Mouse (Mus musculus) neural tube, embryonic 11.5 days (tissue): ENCODE measurements at regions not wholly inside any gene's neighbourhood (a gene's known extent, or its start where the extent isn't known, plus 50 kb on each side); places are given as distances from the start of the nearest gene placed in this dataset.

ENCODE experiments used
- ATAC-seq: fragments of 200-750 bp; cut with Nextera tagmentation; 2 replicates; pipeline ENCODE4 v1.8.0; 2017; ENCODE audit warnings: moderate number of reproducible peaks, mild to moderate bottlenecking, moderate TSS enrichment, moderate library complexity; ENCODE audit not compliant: insufficient read depth, low FRiP score, low TSS enrichment
- DNase-seq: peaks from one replicate; pipeline ENCODE4 v3.0.0-alpha.2; 2015; ENCODE audit warnings: low spot score
- H3K27ac ChIP-seq: fragments of 300-500 bp; sonication (generic); 2 replicates; pipeline ENCODE4 v1.5.1; 2014; ENCODE audit warnings: low read depth, mild to moderate bottlenecking, low read length
- H3K27me3 ChIP-seq: fragments of 300-500 bp; sonication (generic); 2 replicates; pipeline ENCODE4 v1.6.1; 2014; ENCODE audit warnings: mild to moderate bottlenecking, low read length, mixed read lengths; ENCODE audit not compliant: control insufficient read depth, insufficient read depth
- H3K36me3 ChIP-seq: fragments of 300-500 bp; sonication (generic); 2 replicates; pipeline ENCODE4 v1.6.1; 2014; ENCODE audit warnings: mild to moderate bottlenecking, low read length, moderate library complexity, mixed read lengths; ENCODE audit not compliant: control insufficient read depth, insufficient read depth
- H3K4me1 ChIP-seq: fragments of 300-500 bp; sonication (generic); 2 replicates; pipeline ENCODE4 v1.6.1; 2014; ENCODE audit warnings: low read length, mixed read lengths; ENCODE audit not compliant: control insufficient read depth, insufficient read depth
- H3K4me2 ChIP-seq: fragments of 300-500 bp; sonication (generic); 2 replicates; pipeline ENCODE4 v1.6.1; 2014; ENCODE audit warnings: low read depth, mild to moderate bottlenecking, moderate library complexity
- H3K4me3 ChIP-seq: fragments of 300-500 bp; sonication (generic); 2 replicates; pipeline ENCODE4 v1.5.1; 2014; ENCODE audit warnings: low read depth, low read length
- H3K9ac ChIP-seq: fragments of 300-500 bp; sonication (generic); 2 replicates; pipeline ENCODE4 v1.6.1; 2014; ENCODE audit warnings: mild to moderate bottlenecking, low read length
- H3K9me3 ChIP-seq: fragments of 300-500 bp; sonication (generic); 2 replicates; pipeline ENCODE4 v1.6.1; 2016; ENCODE audit warnings: low read length; ENCODE audit not compliant: control insufficient read depth
- WGBS: fragments of 180-500 bp; shearing (Covaris S2); extraction: QIAGEN DNeasy Blood & Tissue Kit; methylation state at CpG from one replicate; pipeline ENCODE4 v1.1.7; 2014; 5-methylcytosine and 5-hydroxymethylcytosine counted together

DNA sequence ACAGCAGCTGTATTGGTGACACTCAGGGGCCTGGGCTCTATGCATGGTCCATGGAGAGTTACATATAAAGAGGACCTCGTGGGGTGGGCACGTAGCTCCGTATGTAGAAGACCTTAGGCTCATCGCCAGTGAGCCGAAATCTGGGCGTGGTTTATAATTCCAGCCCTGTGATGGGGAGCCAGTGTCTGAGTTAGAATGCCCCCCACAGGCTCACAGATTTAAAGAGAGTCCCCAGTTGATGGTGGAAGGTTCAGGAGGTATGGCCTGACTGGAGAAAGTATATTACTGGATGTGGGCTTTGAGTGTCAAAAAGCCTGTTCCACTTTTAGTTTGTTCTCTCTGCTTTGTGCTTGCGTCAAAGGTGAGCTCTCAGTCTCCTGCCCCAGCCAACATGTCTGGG, 54.8 kb downstream of the 1700122O11Rik start:
- H3K27ac ChIP-seq, result no peak overlapping the region
- ATAC-seq (no peak), DNase-seq (no peak)
- no peaks in the 10 kb centered on the region for H3K36me3 ChIP-seq
- 84% methylated on average over 7 of the region's 7 CpGs for WGBS
- no peaks in the 10 kb centered on the region for H3K9me3 ChIP-seq
- 0 out of 2 replicates have a peak, but pooled peaks cover 5% of the 10 kb centered on the region for H3K4me1 ChIP-seq
- no peak overlapping the region for H3K4me3 ChIP-seq
- H3K27me3 ChIP-seq, result no peaks in the 10 kb centered on the region
- H3K4me2 ChIP-seq, result no peak overlapping the region
- H3K9ac ChIP-seq, result no peak overlapping the region

DNA sequence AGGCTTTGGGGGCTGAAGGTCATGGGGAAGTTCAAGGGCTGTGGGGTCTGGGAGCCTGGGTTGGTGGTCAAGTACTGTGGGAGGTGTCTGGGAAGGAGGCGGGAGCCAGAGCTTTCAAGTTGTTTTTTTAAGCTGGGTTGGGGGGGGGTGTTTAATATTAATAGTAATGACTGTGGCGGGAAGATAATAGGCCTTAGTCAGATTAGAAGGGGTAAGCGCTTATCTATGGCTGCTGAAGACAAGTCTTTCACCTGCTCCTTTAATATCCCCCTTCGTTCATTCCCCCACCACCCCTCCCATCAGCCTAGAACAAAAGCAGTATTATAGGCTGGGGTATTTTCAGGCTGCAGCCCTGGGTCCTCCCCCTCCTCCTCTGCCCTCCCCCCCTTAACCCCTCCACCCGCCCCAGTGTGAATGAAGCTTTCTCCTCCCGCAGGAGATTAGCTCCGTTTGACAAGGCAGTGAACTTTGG, 56.5 kb downstream of the 1700122O11Rik start:
- H3K4me1 ChIP-seq, result peaks cover 7% of the 10 kb centered on the region; the same call in 1 of the 2 replicates
- H3K4me2 ChIP-seq, result 0 out of 2 replicates have a peak overlapping the region, but pooled peaks have one; percentile 7
- H3K36me3 ChIP-seq, result no peaks in the 10 kb centered on the region
- H3K27me3 ChIP-seq, result no peaks in the 10 kb centered on the region
- H3K9me3 ChIP-seq, result no peaks in the 10 kb centered on the region
- H3K27ac ChIP-seq, result no peak overlapping the region
- WGBS, result 11% methylated on average over 7 of the region's 7 CpGs
- ATAC-seq, result peak; percentile 64; the same call in 1 of the 2 replicates
- DNase-seq, result peak; percentile 70
- no peak overlapping the region for H3K9ac ChIP-seq
- no peak overlapping the region for H3K4me3 ChIP-seq

DNA sequence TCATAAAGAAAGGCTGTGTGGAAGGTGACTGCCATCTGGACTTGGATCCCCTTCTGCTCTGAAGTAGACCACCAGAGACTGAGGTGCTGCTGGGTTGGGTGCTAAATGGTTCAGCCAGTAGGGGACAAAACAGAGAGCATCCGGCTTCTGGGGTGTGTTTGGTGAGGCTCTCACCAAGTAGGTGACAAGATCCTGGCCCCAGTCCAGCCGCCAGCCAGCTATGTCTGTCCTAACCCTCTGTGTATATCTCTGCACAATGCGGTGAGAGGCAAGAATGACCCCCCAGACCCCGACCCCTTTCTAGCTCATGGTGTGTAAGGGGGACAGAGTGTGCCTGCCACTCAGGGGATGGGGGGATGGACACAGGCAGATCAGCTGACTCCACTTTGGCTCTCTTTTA, 54.8 kb upstream of the Foxp4 start:
- ATAC-seq, result no peak
- no peak overlapping the region for H3K27ac ChIP-seq

DNA sequence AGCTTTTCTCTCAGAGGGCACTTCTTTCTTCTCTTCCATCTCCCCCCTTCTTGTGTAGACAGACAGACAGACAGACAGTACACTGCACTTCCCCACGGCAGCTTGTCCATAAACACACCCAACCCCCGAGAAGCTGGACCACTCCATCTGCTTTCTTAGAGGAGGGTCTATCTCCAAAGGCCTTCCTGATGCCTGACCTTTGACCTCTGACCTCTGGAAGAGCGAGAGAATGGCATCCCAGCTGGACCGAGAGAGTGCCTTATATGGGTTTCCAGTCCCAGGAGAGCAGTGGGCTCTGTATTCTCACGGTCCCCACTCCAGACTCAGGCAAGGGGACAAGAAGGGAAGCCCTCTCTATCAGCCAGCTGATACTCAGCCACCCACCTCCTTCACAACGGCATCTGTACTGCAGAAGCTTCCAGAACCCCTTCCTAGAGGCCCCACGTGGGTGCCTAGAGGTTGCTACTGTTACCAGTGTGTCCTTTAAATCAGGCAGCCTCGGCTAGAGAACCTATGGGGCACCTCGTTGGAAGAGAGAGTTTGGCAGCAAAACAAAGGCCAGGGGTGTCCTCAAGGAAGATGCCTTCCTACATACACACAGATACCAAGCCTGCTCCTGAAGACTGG, 54.1 kb upstream of the Foxp4 start:
- DNase-seq, result peak; percentile 48
- Histone ChIP-seq H3K27me3 (peaks cover 9% of the 10 kb centered on the region; the same call in 1 of the 2 replicates), H3K4me1 (peaks cover 28% of the 10 kb centered on the region), H3K4me2 (no peak overlapping the region), H3K9me3 (no peaks in the 10 kb centered on the region), H3K36me3 (no peaks in the 10 kb centered on the region), H3K27ac (no peak overlapping the region), H3K9ac (no peak overlapping the region), H3K4me3 (no peak overlapping the region)
- no peak for ATAC-seq
- 15% methylated on average over 9 of the region's 9 CpGs for WGBS

More for the DNA sequence above, 54.8 kb upstream of the Foxp4 start:
- no peak for DNase-seq
- Histone ChIP-seq H3K27me3 (peaks cover 9% of the 10 kb centered on the region; the same call in 1 of the 2 replicates), H3K4me1 (peaks cover 24% of the 10 kb centered on the region), H3K9ac (no peak overlapping the region), H3K9me3 (no peaks in the 10 kb centered on the region), H3K4me2 (no peak overlapping the region), H3K36me3 (no peaks in the 10 kb centered on the region), H3K4me3 (no peak overlapping the region)
- WGBS, result 56% methylated on average over 4 of the region's 4 CpGs

DNA sequence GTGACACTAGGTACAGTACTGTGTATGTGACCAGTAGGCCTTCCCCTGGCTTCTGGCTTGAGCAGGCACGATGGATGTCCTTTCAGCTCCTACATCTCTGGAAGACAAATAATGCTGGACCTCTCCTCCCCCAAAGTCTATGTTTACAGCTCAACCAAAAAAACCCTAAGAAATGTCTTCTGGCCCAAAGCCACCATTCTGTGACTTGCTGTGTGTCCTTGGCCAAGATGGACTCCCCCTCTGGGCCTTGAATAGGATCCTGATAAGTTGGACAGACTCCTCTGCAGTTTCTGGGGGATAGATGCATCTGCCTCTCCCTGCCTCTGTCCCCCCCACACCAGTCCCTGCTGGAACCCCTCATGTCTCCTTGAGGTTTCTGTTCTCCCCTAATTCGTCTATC, 53.6 kb upstream of the Foxp4 start:
- Histone ChIP-seq H3K27me3 (peaks cover 9% of the 10 kb centered on the region; the same call in 1 of the 2 replicates), H3K4me2 (no peak overlapping the region), H3K27ac (no peak overlapping the region), H3K4me3 (no peak overlapping the region), H3K36me3 (no peaks in the 10 kb centered on the region), H3K9me3 (no peaks in the 10 kb centered on the region), H3K4me1 (peaks cover 30% of the 10 kb centered on the region), H3K9ac (no peak overlapping the region)
- ATAC-seq (no peak), DNase-seq (no peak)
- WGBS, result 68% methylated on average over 2 of the region's 2 CpGs

DNA sequence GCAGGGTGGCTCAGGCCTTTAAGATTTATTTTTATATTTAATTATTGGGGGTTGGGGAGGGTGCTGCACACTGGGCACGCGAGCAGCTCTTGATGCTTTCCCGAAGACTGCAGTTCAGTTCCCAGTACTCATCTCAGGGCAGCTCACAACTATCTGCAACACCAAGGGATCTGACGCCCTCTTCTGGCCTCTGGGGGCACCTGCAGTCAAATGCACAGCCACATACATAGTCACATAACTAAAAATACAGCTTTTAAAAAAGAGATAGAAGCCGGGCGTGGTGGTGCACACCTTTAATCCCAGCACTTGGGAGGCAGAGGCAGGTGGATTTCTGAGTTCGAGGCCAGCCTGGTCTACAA, 52.5 kb upstream of the Foxp4 start:
- Histone ChIP-seq H3K9ac (no peak overlapping the region), H3K27me3 (peaks cover 9% of the 10 kb centered on the region; the same call in 1 of the 2 replicates), H3K4me1 (peaks cover 30% of the 10 kb centered on the region), H3K4me3 (no peak overlapping the region), H3K27ac (peak overlapping the region; percentile 14), H3K36me3 (no peaks in the 10 kb centered on the region), H3K4me2 (no peak overlapping the region), H3K9me3 (no peaks in the 10 kb centered on the region)
- ATAC-seq (no peak), DNase-seq (no peak)
- 83% methylated on average over 7 of the region's 7 CpGs for WGBS

DNA sequence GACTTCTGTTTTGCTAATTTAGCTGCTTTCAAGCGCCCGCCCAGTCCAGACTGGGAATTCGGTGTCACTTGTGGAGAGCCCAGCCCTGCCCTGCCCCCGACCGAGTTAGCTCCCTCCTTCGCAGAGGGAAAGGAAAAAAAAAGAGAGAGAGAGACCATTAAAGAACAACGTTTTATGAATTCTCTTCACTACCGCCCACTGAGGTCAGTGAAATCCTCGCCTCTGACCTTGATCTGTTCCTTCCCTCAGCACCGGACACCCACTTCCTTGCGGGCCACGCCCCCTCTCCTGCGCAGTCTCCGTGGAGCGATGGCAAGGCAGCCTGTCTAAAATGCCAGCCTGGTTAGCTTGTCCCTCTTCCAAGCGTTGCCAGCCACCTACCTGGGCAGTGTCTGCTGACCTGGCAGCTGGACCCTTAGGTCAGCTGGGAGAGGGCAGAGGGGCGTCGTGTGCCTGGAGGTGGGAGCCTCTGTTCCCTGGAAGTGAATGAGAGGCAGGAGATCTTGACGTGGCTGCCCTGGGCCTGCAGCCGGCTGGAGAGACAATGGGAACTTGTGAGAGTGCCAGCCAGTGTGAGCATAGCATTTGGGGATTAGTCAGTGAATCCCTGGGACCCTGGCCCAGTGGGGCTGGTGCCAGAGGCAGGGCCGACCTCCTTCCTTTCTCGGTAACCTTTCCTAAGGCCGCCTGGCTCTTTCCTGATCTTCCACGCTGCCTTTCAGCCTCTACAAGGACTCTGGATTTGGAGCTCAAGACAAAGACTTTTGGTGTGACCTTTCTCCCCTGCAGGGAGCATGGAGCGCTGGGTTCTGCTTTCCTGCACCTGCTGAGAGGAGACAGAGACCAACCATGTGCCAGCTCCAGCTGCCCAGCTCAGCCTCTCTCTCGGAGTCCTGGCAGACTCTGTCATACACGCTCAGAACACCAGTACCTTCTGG, 51.9 kb upstream of the Foxp4 start:
- Histone ChIP-seq H3K9ac (peak overlapping the region; percentile 33; the same call in 1 of the 2 replicates), H3K9me3 (no peaks in the 10 kb centered on the region), H3K27me3 (peaks cover 9% of the 10 kb centered on the region; the same call in 1 of the 2 replicates), H3K27ac (peak overlapping the region; percentile 14), H3K36me3 (no peaks in the 10 kb centered on the region), H3K4me1 (peaks cover 28% of the 10 kb centered on the region), H3K4me3 (peak overlapping the region; percentile 12; the same call in 1 of the 2 replicates), H3K4me2 (peak overlapping the region; percentile 41)
- 5% methylated on average over 27 of the region's 27 CpGs for WGBS
- DNase-seq (peak; percentile 71), ATAC-seq (peak; percentile 32; the same call in 1 of the 2 replicates)

DNA sequence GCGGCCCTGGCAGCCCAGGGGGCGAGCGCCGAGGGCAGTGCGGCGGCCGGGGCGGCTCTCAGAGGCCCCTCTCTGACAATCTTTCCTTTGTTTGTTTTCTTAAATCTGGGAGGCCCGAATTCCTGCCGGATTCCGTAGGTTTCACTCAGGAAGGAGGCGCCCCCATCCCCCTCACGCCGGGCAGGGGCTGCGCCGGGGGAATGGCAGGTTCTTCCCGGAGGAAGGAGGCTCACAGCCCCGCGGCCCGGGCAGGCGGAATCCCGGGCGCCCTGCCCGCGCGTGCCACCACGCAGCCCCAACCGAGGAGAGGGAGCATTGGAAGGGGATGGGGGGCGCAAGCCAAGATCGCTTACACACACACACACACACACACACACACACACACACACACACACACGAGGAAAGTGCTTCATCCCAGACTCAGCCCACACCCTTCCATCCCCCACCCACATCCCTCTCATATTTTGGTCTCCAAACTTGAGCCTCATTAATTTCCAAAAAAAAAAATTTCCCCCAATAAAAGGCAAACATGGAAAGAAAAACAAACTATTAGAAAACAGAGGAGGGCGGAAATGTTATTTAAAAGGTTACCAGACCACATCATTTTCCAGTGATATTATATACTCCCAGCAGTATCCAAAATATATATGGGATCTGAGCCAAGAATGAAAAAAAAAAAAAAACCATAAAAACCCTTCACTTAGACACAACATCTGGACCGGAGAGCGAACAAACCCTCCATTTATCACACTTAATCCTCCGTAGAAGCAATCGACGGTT, 51.0 kb upstream of the Foxp4 start:
- under 1% methylated on average over 36 of the region's 37 CpGs for WGBS
- peak overlapping the region; percentile 30 for H3K4me3 ChIP-seq
- H3K9ac ChIP-seq, result peak overlapping the region; percentile 53
- DNase-seq (peak; percentile 74), ATAC-seq (no peak)
- H3K4me2 ChIP-seq, result peak overlapping the region; percentile 74
- H3K36me3 ChIP-seq, result no peaks in the 10 kb centered on the region
- H3K27ac ChIP-seq, result peak overlapping the region; percentile 72
- peaks cover 27% of the 10 kb centered on the region for H3K4me1 ChIP-seq
- H3K27me3 ChIP-seq, result peaks cover 9% of the 10 kb centered on the region; the same call in 1 of the 2 replicates
- no peaks in the 10 kb centered on the region for H3K9me3 ChIP-seq
